Mouse (Mus musculus): ENCODE measurements around the gene Kbtbd13. TPM values are rescaled to one million over a fixed set of nuclear protein-coding genes. Genes with fewer than 3 reads are reported as not detected.
A peak's percentile ranks its signal among the peaks of the same experiment; 100 is the strongest.
"Not testable (repeated sequence)": the region's sequence is repeated elsewhere in the genome, so short reads cannot be mapped to it uniquely, and the experiment has no call there.

The Kbtbd13 gene
- polyA plus RNA-seq, 1 experiment from 2014 or later = 0.52 TPM

DNA sequence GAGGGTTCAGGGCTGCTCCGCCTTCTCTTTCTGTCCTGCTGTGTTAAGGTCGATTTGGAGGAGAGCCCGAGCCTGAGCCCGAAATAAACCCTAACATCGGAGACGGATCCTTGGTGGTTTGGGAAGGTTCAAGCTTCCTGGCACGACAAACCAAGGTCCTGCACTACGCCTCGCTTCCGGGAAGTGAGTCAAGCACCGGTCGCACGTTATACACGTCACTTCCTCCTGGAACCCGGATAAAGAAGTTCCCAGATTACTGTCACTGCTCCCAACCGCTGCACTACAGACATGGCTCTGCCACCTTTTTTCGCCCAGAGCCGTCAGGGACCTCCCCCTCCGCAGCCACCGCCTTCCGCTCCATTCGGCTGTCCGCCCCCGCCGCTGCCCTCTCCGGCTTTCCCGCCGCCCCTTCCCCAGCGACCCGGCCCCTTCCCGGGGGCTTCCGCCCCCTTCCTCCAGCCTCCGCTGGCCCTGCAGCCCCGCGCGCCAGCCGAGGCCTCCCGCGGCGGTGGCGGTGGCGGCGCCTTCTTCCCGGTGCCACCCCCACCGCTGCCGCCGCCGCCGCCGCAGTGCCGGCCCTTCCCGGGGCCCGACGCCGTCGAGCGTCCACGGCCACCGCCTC, 45.5 kb downstream of the Kbtbd13 start, which contains the start of gene Pdcd7:
Gene Pdcd7 (plus strand): TSS at position 251 of the 622 bp plus-strand sequence.
- no peaks in the 10 kb centered on the region for H3K9me3 ChIP-seq (ENCODE audit: control insufficient read depth, low read length)
- ATAC-seq (ENCODE audit: low FRiP score) (peak; percentile 96), DNase-seq (ENCODE audit: low spot score) (peak; percentile 99)
- H3K27me3 ChIP-seq (ENCODE audit: control insufficient read depth, insufficient read depth, low read length) = no peaks in the 10 kb centered on the region
- H3K9ac ChIP-seq = peak within 1 kb of the TSS; percentile 96
- peak within 1 kb of the TSS; percentile 99 for H3K4me3 ChIP-seq (replicated peaks; ENCODE audit: low read length)
- 1% methylated on average over 53 of the region's 59 CpGs for WGBS
- H3K27ac ChIP-seq = peak within 1 kb of the TSS; percentile 92
- peaks cover 15% of the 10 kb centered on the region for H3K4me1 ChIP-seq (replicated peaks; ENCODE audit: control insufficient read depth, insufficient read depth, low read length)
- H3K36me3 ChIP-seq (replicated peaks; ENCODE audit: control insufficient read depth, insufficient read depth) = no peaks in the 10 kb centered on the region
- peak within 1 kb of the TSS; percentile 91 for H3K4me2 ChIP-seq (replicated peaks)

DNA sequence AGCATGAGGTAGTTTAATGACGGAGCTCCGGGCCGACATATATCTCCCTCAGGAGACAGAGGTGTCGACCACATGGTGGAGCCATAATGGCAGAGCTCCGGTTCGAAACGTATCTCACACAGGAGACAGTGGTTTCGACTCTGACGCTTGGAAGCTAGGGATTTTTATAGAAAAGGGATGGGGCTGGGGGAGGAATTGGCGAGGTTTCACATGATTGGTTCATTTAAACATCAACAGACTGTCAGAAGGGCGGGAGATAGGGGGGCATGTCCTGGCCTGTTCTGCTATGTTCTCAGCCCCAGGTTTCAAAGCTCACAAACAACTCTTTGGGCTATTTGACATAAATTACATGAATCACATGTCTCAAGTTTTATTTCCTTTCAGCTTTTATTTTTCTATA, 46.0 kb downstream of the Kbtbd13 start:
- H3K4me2 ChIP-seq (replicated peaks) = peak overlapping the region; percentile 91
- peaks cover 15% of the 10 kb centered on the region for H3K4me1 ChIP-seq (replicated peaks; ENCODE audit: control insufficient read depth, insufficient read depth, low read length)
- H3K9me3 ChIP-seq (ENCODE audit: control insufficient read depth, low read length); DNase-seq (ENCODE audit: low spot score); H3K27me3 ChIP-seq (ENCODE audit: control insufficient read depth, insufficient read depth, low read length); H3K36me3 ChIP-seq (replicated peaks; ENCODE audit: control insufficient read depth, insufficient read depth): not testable (repeated sequence)
- WGBS = 63% methylated on average over 11 of the region's 11 CpGs
- peak overlapping the region; percentile 92 for H3K27ac ChIP-seq
- peak; percentile 24; the same call in 1 of the 2 replicates for ATAC-seq (ENCODE audit: low FRiP score)
- peak overlapping the region; percentile 96 for H3K9ac ChIP-seq
- H3K4me3 ChIP-seq (replicated peaks; ENCODE audit: low read length) = peak overlapping the region; percentile 99

DNA sequence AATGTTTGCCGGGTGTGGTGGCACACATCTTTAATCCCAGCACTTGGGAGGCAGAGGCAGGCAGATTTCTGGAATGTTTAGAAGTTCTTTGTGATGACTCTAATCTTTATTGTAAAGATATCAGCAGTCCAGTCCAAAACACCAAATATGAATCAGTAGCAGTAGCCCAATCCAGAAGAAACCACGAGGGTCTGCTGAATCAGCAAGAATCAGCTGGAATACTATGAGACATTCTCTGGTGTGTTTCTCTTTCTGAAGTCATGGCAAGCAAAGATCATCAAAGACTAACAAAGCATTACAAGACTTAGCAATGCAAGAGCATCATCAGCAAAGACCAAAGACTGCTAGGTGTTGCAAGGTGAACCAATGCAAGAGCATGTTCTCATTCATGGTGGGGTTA, 51.0 kb downstream of the Kbtbd13 start:
- 90% methylated on average over 2 of the region's 2 CpGs for WGBS
- Histone ChIP-seq H3K9ac (no peak overlapping the region), H3K36me3 (replicated peaks; ENCODE audit: control insufficient read depth, insufficient read depth) (no peaks in the 10 kb centered on the region), H3K4me2 (replicated peaks) (no peak overlapping the region), H3K27me3 (ENCODE audit: control insufficient read depth, insufficient read depth, low read length) (no peaks in the 10 kb centered on the region), H3K4me1 (replicated peaks; ENCODE audit: control insufficient read depth, insufficient read depth, low read length) (no peaks in the 10 kb centered on the region), H3K9me3 (ENCODE audit: control insufficient read depth, low read length) (no peaks in the 10 kb centered on the region), H3K27ac (no peak overlapping the region), H3K4me3 (replicated peaks; ENCODE audit: low read length) (no peak overlapping the region)
- DNase-seq (ENCODE audit: low spot score) = no peak
- ATAC-seq (ENCODE audit: low FRiP score) = no peak

DNA sequence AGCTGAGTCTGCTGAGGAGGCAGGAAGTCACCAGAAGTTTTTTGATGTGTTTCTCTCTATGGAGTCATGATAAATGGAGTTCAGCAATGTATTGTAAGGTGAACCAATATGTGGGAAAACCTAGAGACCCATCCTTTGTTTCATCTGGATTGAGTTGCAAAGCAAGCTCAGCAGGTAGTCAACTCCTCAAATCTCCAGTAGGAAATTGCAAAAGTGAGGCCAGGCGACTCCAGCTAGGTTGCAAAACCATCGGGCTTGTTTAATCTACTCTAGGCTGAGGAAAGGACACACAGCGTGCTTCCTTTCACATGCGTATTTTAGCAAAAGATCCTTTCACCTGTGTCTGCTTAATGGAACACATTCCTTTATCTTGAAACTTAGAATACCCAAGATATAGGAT, 52.3 kb downstream of the Kbtbd13 start:
- 87% methylated on average over 4 of the region's 4 CpGs for WGBS
- Histone ChIP-seq H3K4me2 (replicated peaks) (no peak overlapping the region), H3K9me3 (ENCODE audit: control insufficient read depth, low read length) (no peaks in the 10 kb centered on the region), H3K27me3 (ENCODE audit: control insufficient read depth, insufficient read depth, low read length) (no peaks in the 10 kb centered on the region), H3K4me3 (replicated peaks; ENCODE audit: low read length) (no peak overlapping the region), H3K27ac (no peak overlapping the region), H3K36me3 (replicated peaks; ENCODE audit: control insufficient read depth, insufficient read depth) (no peaks in the 10 kb centered on the region), H3K4me1 (replicated peaks; ENCODE audit: control insufficient read depth, insufficient read depth, low read length) (no peaks in the 10 kb centered on the region), H3K9ac (no peak overlapping the region)
- DNase-seq (ENCODE audit: low spot score) (no peak), ATAC-seq (ENCODE audit: low FRiP score) (no peak)

Other genes starting within 250 kb of the Kbtbd13 start
- 6.3 and 7.9 TPM in 2 replicates for gene Parp16, start 196.3 kb downstream of the Kbtbd13 start, polyA plus RNA-seq (2014; fragmentation: Nextera tagmentation; extraction: Ambion mirVana)
- gene Cilp, start 126.5 kb downstream of the Kbtbd13 start, polyA plus RNA-seq (2014; fragmentation: Nextera tagmentation; extraction: Ambion mirVana) = 0.33 and 0.84 TPM in 2 replicates
- gene Clpx, start 97.4 kb downstream of the Kbtbd13 start, polyA plus RNA-seq (2014; fragmentation: Nextera tagmentation; extraction: Ambion mirVana) = 41.5 and 43.7 TPM in 2 replicates
- gene Pdcd7, start 45.5 kb downstream of the Kbtbd13 start, polyA plus RNA-seq (2014; fragmentation: Nextera tagmentation; extraction: Ambion mirVana) = 10.7 and 13.3 TPM in 2 replicates
- 2.8 and 4.2 TPM in 2 replicates for gene Ubap1l, start 30.6 kb downstream of the Kbtbd13 start, polyA plus RNA-seq (2014; fragmentation: Nextera tagmentation; extraction: Ambion mirVana)
- 7.6 and 7.9 TPM in 2 replicates for gene Rasl12, start 6.9 kb upstream of the Kbtbd13 start, polyA plus RNA-seq (2014; fragmentation: Nextera tagmentation; extraction: Ambion mirVana)
- gene Slc51b, start 31.3 kb upstream of the Kbtbd13 start, polyA plus RNA-seq (2014; fragmentation: Nextera tagmentation; extraction: Ambion mirVana) = not detected in 2 replicates
- gene Mtfmt, start 44.1 kb upstream of the Kbtbd13 start, polyA plus RNA-seq (2014; fragmentation: Nextera tagmentation; extraction: Ambion mirVana) = 22.0 and 23.7 TPM in 2 replicates
- gene Spg21, start 69.3 kb upstream of the Kbtbd13 start, polyA plus RNA-seq (2014; fragmentation: Nextera tagmentation; extraction: Ambion mirVana) = 126 and 133 TPM in 2 replicates
- 0.38 and 1.0 TPM in 2 replicates for gene Ankdd1a, start 128.5 kb upstream of the Kbtbd13 start, polyA plus RNA-seq (2014; fragmentation: Nextera tagmentation; extraction: Ambion mirVana)
- 4.4 and 4.6 TPM in 2 replicates for gene Plekho2, start 188.4 kb upstream of the Kbtbd13 start, polyA plus RNA-seq (2014; fragmentation: Nextera tagmentation; extraction: Ambion mirVana)
- gene Pif1, start 195.5 kb upstream of the Kbtbd13 start, polyA plus RNA-seq (2014; fragmentation: Nextera tagmentation; extraction: Ambion mirVana) = 1.9 and 2.2 TPM in 2 replicates
- 4.0 and 4.7 TPM in 2 replicates for gene Rbpms2, start 238.0 kb upstream of the Kbtbd13 start, polyA plus RNA-seq (2014; fragmentation: Nextera tagmentation; extraction: Ambion mirVana)

Data from hindbrain, embryonic 14.5 days (tissue).